Mouse (Mus musculus) heart, adult 2 months (tissue): ENCODE data around the gene Atxn7.

Experiments
- CTCF ChIP-seq: fragments of 200-600 bp; IDR thresholded peaks from 2 replicates; pipeline ENCODE4 v1.8.1; 2022; ENCODE audit warnings: antibody characterized with exemption, mild to moderate bottlenecking, moderate library complexity
- POLR2A ChIP-seq: fragments of 200-500 bp; IDR thresholded peaks from 2 replicates; pipeline ENCODE4 v1.6.1; 2011; ENCODE audit warnings: mild to moderate bottlenecking, low read depth, low read length, control low read depth; ENCODE audit not compliant: insufficient read depth

- TF ChIP-seq CTCF (peak; percentile 64), POLR2A (no peak)
These were observed 58.1 kb downstream of the Atxn7 start for GRCm38 (mm10) chr14:14019155-14019894.
